Mouse (Mus musculus) small intestine, adult 2 months (tissue): ENCODE measurements around the gene Spsb1. TPM values are rescaled to one million over a fixed set of nuclear protein-coding genes. Genes with fewer than 3 reads are reported as not detected.

Experiments used
- H3K27ac ChIP-seq: fragments of 200-500 bp; 2 replicates; pipeline ENCODE4 v1.5.1; 2012; ENCODE audit warnings: low read depth, low read length, control low read depth, inconsistent platforms; ENCODE audit not compliant: insufficient read depth
- H3K27me3 ChIP-seq: fragments of 200-500 bp; 2 replicates; pipeline ENCODE4 v1.6.1; 2012; ENCODE audit warnings: mild to moderate bottlenecking, moderate library complexity, low read length, inconsistent platforms; ENCODE audit not compliant: control insufficient read depth, insufficient read depth
- H3K36me3 ChIP-seq: fragments of 200-500 bp; 2 replicates; pipeline ENCODE4 v1.6.1; 2012; ENCODE audit warnings: mild to moderate bottlenecking, low read length, control low read depth, inconsistent platforms; ENCODE audit not compliant: control insufficient read depth, insufficient read depth
- H3K4me1 ChIP-seq: fragments of 200-500 bp; 2 replicates; pipeline ENCODE4 v1.6.1; 2012; ENCODE audit warnings: low read length, inconsistent platforms, mixed read lengths; ENCODE audit not compliant: control insufficient read depth, insufficient read depth, insufficient read length
- H3K4me3 ChIP-seq: fragments of 200-500 bp; 2 replicates; pipeline ENCODE4 v1.5.1; 2012; ENCODE audit warnings: low read depth, mild to moderate bottlenecking, control low read depth, inconsistent platforms, low read length, moderate library complexity
- CTCF ChIP-seq: fragments of 200-500 bp; IDR thresholded peaks from 2 replicates; pipeline ENCODE4 v1.5.1; 2012; ENCODE audit warnings: low read depth, mild to moderate bottlenecking, control low read depth, inconsistent platforms, low read length, moderate library complexity, mixed read lengths; ENCODE audit not compliant: insufficient replicate concordance, insufficient read length; ENCODE audit errors: extremely low read depth
- POLR2A ChIP-seq: fragments of 200-500 bp; IDR thresholded peaks from 2 replicates; pipeline ENCODE4 v1.6.1; 2012; ENCODE audit warnings: low read depth, mild to moderate bottlenecking, control low read depth, inconsistent platforms, low read length, moderate library complexity
- WGBS: fragments of 180-500 bp; shearing (Covaris S2); methylation state at CpG from one replicate; pipeline ENCODE4 v1.1.7; 2018; 5-methylcytosine and 5-hydroxymethylcytosine counted together
- polyA plus RNA-seq: library from polyadenylated mRNA; depleted of rRNA; stranded (reverse); fragments of >200 nt; gene quantifications from 2 replicates; pipeline ENCODE4 v1.2.3, GENCODE M21; 2012

The Spsb1 gene
- polyA plus RNA-seq, 1 experiment, result 27.3 TPM

DNA sequence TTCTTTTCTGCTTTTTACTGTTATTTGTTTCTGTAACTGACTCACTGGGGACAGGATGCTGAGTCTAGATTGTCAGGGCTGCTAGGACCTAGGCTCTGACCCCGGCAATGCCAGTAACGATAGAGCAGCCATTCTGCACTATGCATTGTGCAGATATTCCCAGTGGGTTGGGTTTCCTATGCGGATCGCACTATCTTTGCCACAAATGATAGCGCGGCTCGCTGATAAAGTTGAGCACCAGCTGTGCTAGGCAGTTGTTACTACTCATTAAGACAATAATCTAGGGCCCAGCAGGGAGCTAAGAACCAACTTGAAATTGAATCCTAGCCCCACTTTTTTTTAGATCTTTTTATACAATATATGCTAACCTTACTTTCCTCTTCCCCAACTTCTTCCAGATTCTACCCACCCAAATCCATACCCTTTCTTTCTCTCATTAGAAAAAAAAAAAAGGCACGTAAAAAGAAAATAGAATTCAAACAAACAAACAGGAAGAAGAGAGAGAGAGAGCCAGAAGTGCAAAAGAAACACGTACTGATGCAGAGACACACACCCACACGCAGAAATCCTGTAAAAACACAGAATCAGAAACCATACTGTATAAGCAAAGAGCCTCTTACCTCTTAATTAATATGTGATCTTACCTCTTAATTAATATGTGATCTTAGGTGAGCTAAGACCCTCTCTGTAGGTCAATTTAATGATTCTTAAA, 99.5 kb downstream of the Spsb1 start:
- WGBS, result 38% methylated on average over 10 of the region's 10 CpGs
- H3K4me3 ChIP-seq, result no peak overlapping the region
- peaks cover 14% of the 10 kb centered on the region; the same call in 1 of the 2 replicates for H3K4me1 ChIP-seq
- no peaks in the 10 kb centered on the region for H3K27me3 ChIP-seq
- TF ChIP-seq POLR2A (no peak), CTCF (no peak)
- peak overlapping the region; percentile 52; the same call in 1 of the 2 replicates for H3K27ac ChIP-seq
- no peaks in the 10 kb centered on the region for H3K36me3 ChIP-seq

DNA sequence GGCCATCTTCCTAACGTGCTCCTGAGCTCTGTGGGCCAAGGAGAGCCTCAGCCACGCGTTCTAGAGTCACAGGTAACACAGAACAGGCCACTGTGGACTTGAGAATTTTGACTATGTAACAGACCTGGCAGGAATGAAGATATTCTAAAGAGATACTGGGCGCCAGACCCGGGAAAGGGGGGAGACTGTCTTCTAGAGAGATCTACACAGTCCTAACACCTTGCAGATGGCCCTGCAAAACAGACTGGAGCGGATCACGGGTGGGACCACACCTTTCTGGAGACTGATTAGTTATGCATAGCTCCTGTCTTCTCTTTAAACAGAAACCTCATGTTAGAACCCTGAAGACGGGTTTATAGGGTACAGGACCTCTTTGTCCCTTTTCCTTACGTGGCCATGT, 100.1 kb downstream of the Spsb1 start:
- TF ChIP-seq CTCF (no peak), POLR2A (no peak)
- Histone ChIP-seq H3K27ac (peak overlapping the region; percentile 52), H3K36me3 (no peaks in the 10 kb centered on the region), H3K4me1 (peaks cover 14% of the 10 kb centered on the region; the same call in 1 of the 2 replicates), H3K4me3 (peak overlapping the region; percentile 50), H3K27me3 (no peaks in the 10 kb centered on the region)
- 29% methylated on average over 9 of the region's 9 CpGs for WGBS

- Histone ChIP-seq H3K4me1 (peaks cover 14% of the 10 kb centered on the region; the same call in 1 of the 2 replicates), H3K27me3 (0 out of 2 replicates have a peak, but pooled peaks cover 2% of the 10 kb centered on the region), H3K4me3 (peak overlapping the region; percentile 50), H3K36me3 (no peaks in the 10 kb centered on the region), H3K27ac (peak overlapping the region; percentile 52)
- 7% methylated on average over 21 of the region's 21 CpGs for WGBS
- no peak for TF ChIP-seq POLR2A
- no peak for TF ChIP-seq CTCF
Measured at GRCm38 (mm10) chr4:149854301-149854708, 100.5 kb downstream of the Spsb1 start.

- Histone ChIP-seq H3K4me3 (no peak overlapping the region), H3K36me3 (no peaks in the 10 kb centered on the region), H3K27me3 (0 out of 2 replicates have a peak, but pooled peaks cover 3% of the 10 kb centered on the region), H3K4me1 (peaks cover 14% of the 10 kb centered on the region; the same call in 1 of the 2 replicates), H3K27ac (no peak overlapping the region)
- TF ChIP-seq POLR2A (no peak), CTCF (no peak)
- WGBS, result 76% methylated on average over 4 of the region's 4 CpGs
Measured at GRCm38 (mm10) chr4:149853698-149854284, 101.1 kb downstream of the Spsb1 start.

DNA sequence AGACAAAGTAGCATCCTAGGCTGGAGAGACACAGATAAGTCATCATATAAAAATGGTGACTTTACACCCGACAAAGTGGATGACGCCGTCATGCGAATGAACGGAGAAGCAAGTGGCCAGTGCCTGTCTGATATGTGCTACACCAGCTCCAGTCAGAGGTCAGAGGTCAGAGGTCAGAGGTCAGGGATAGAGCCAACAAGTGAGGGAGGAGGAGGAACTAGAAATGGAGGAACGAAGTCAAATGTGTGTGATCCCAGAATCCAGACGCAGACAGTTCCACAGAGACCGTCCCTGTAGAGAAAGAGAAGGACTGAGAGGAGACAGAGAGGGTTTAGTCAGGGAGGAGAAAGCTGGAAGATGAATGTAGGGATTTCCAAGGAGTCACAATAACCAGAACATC, 103.3 kb downstream of the Spsb1 start:
- peaks cover 3% of the 10 kb centered on the region; the same call in 1 of the 2 replicates for H3K27me3 ChIP-seq
- peaks cover 14% of the 10 kb centered on the region for H3K4me1 ChIP-seq
- no peak overlapping the region for H3K27ac ChIP-seq
- H3K4me3 ChIP-seq, result no peak overlapping the region
- no peak for TF ChIP-seq CTCF
- TF ChIP-seq POLR2A, result no peak
- no peaks in the 10 kb centered on the region for H3K36me3 ChIP-seq
- 81% methylated on average over 8 of the region's 8 CpGs for WGBS

DNA sequence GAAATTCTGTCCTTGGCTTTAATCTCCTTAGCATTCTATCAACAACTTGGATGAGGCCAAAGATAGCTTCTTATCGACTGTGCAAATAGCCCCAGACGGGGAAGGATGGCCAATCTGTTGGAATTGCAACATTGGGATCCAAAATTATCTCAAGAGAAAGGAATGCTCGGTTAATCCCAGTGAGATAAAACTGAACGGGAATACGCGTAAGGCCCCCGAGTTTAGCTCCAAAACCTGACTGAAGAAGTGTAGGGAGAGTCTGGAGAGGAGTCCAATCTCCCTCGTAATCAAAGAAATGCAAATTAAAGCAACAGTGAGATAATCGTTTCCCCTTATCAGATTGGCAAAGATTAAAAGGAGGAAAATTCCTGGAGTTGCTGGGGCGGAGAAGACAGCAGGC, 104.2 kb downstream of the Spsb1 start:
- Histone ChIP-seq H3K4me3 (no peak overlapping the region), H3K36me3 (no peaks in the 10 kb centered on the region), H3K27ac (no peak overlapping the region), H3K4me1 (peaks cover 14% of the 10 kb centered on the region), H3K27me3 (peaks cover 3% of the 10 kb centered on the region; the same call in 1 of the 2 replicates)
- TF ChIP-seq CTCF (no peak), POLR2A (no peak)
- WGBS, result 23% methylated on average over 10 of the region's 10 CpGs

DNA sequence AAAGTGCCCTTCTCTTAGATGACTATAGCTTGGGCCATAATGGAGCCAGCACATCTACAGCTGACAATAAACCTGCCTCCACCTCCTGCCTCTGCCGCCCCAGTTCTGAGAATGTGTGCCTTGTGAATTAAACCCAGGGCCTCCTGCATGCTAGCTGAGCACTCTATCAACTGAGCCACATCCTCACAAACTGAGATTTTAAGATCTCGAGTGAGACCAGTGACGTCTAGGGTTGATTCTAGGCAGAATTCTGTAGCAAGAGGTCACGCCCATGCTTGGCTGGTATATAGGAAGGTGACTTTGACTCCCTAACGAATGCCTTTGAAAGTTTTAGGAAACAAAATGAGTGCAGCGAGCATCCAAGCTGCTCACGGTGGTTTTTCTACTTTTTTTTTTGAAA, 104.8 kb downstream of the Spsb1 start:
- H3K27ac ChIP-seq, result no peak overlapping the region
- TF ChIP-seq CTCF, result no peak
- no peak for TF ChIP-seq POLR2A
- H3K36me3 ChIP-seq, result no peaks in the 10 kb centered on the region
- H3K27me3 ChIP-seq, result peaks cover 3% of the 10 kb centered on the region; the same call in 1 of the 2 replicates
- H3K4me1 ChIP-seq, result peaks cover 12% of the 10 kb centered on the region
- no peak overlapping the region for H3K4me3 ChIP-seq
- 82% methylated on average over 7 of the region's 7 CpGs for WGBS
